Mouse (Mus musculus): ENCODE data around the gene Iqgap1. TPM values are rescaled to one million over a fixed set of nuclear protein-coding genes. Genes with fewer than 3 reads are reported as not detected.

Gene Iqgap1
- polyA plus RNA-seq, 1 experiment from 2014 or later = 13.1 TPM

- 67% methylated on average over 8 of the region's 8 CpGs for WGBS (ENCODE audit: insufficient replicate concordance)
- no peaks in the 10 kb centered on the region for H3K27me3 ChIP-seq
- no peak for DNase-seq
- H3K4me2 ChIP-seq = no peak overlapping the region
- no peaks in the 10 kb centered on the region for H3K9me3 ChIP-seq (replicated peaks)
- ATAC-seq (ENCODE audit: low read depth) = no peak
- H3K27ac ChIP-seq = no peak overlapping the region
- H3K9ac ChIP-seq = no peak overlapping the region
- H3K4me3 ChIP-seq (replicated peaks) = no peak overlapping the region
- peaks cover 13% of the 10 kb centered on the region for H3K36me3 ChIP-seq
- H3K4me1 ChIP-seq (replicated peaks) = peaks cover 14% of the 10 kb centered on the region
These were observed 114.3 kb downstream of the Iqgap1 start for GRCm38 (mm10) chr7:80711496-80711895.

GRCm38 (mm10) chr7:80710333-80710732 lies 115.4 kb downstream of the Iqgap1 start:
- ATAC-seq (ENCODE audit: low read depth) = no peak
- 82% methylated on average over 7 of the region's 7 CpGs for WGBS (ENCODE audit: insufficient replicate concordance)

GRCm38 (mm10) chr7:80704066-80704465 lies 121.7 kb downstream of the Iqgap1 start:
- Histone ChIP-seq H3K4me1 (replicated peaks) (peaks cover 26% of the 10 kb centered on the region), H3K27ac (0 out of 2 replicates have a peak overlapping the region, but pooled peaks have one; percentile 47), H3K36me3 (no peaks in the 10 kb centered on the region), H3K9ac (no peak overlapping the region), H3K4me2 (peak overlapping the region; percentile 3; the same call in 1 of the 2 replicates), H3K9me3 (replicated peaks) (no peaks in the 10 kb centered on the region), H3K4me3 (replicated peaks) (no peak overlapping the region), H3K27me3 (no peaks in the 10 kb centered on the region)
- no peak for DNase-seq
- peak; percentile 42; the same call in 1 of the 2 replicates for ATAC-seq (ENCODE audit: low read depth)
- WGBS (ENCODE audit: insufficient replicate concordance) = 66% methylated on average over 4 of the region's 4 CpGs

More at GRCm38 (mm10) chr7:80710333-80710732, 115.4 kb downstream of the Iqgap1 start:
- no peaks in the 10 kb centered on the region for H3K27me3 ChIP-seq
- H3K36me3 ChIP-seq = peaks cover 5% of the 10 kb centered on the region; the same call in 1 of the 2 replicates
- no peak overlapping the region for H3K27ac ChIP-seq
- no peak overlapping the region for H3K4me3 ChIP-seq (replicated peaks)
- H3K9me3 ChIP-seq (replicated peaks) = no peaks in the 10 kb centered on the region
- no peak for DNase-seq
- H3K4me2 ChIP-seq = no peak overlapping the region
- no peak overlapping the region for H3K9ac ChIP-seq
- H3K4me1 ChIP-seq (replicated peaks) = peaks cover 3% of the 10 kb centered on the region

GRCm38 (mm10) chr7:80702510-80702909 lies 123.3 kb downstream of the Iqgap1 start:
- Histone ChIP-seq H3K4me3 (replicated peaks) (no peak overlapping the region), H3K36me3 (no peaks in the 10 kb centered on the region), H3K9me3 (replicated peaks) (no peaks in the 10 kb centered on the region), H3K4me2 (0 out of 2 replicates have a peak overlapping the region, but pooled peaks have one; percentile 2), H3K27ac (no peak overlapping the region; the same call in 1 of the 2 replicates), H3K4me1 (replicated peaks) (peaks cover 33% of the 10 kb centered on the region), H3K9ac (no peak overlapping the region), H3K27me3 (no peaks in the 10 kb centered on the region)
- ATAC-seq (ENCODE audit: low read depth) (peak; percentile 92), DNase-seq (peak; percentile 50)
- 29% methylated on average over 6 of the region's 6 CpGs for WGBS (ENCODE audit: insufficient replicate concordance)

GRCm38 (mm10) chr7:80699709-80700108 lies 126.1 kb downstream of the Iqgap1 start:
- Histone ChIP-seq H3K4me2 (no peak overlapping the region), H3K4me1 (replicated peaks) (peaks cover 49% of the 10 kb centered on the region), H3K36me3 (no peaks in the 10 kb centered on the region), H3K4me3 (replicated peaks) (no peak overlapping the region), H3K27ac (no peak overlapping the region), H3K27me3 (no peaks in the 10 kb centered on the region), H3K9ac (no peak overlapping the region), H3K9me3 (replicated peaks) (no peaks in the 10 kb centered on the region)
- WGBS (ENCODE audit: insufficient replicate concordance) = 58% methylated on average over 8 of the region's 8 CpGs
- ATAC-seq (ENCODE audit: low read depth) (no peak), DNase-seq (no peak)

GRCm38 (mm10) chr7:80698940-80699339 lies 126.8 kb downstream of the Iqgap1 start:
- Histone ChIP-seq H3K36me3 (no peaks in the 10 kb centered on the region), H3K9me3 (replicated peaks) (0 out of 2 replicates have a peak, but pooled peaks cover 2% of the 10 kb centered on the region), H3K27ac (no peak overlapping the region), H3K4me1 (replicated peaks) (peaks cover 42% of the 10 kb centered on the region), H3K27me3 (no peaks in the 10 kb centered on the region), H3K4me3 (replicated peaks) (no peak overlapping the region), H3K4me2 (no peak overlapping the region), H3K9ac (no peak overlapping the region)
- ATAC-seq (ENCODE audit: low read depth) (no peak), DNase-seq (no peak)
- 38% methylated on average over 3 of the region's 3 CpGs for WGBS (ENCODE audit: insufficient replicate concordance)

- Histone ChIP-seq H3K9ac (no peak overlapping the region), H3K4me1 (replicated peaks) (peaks cover 31% of the 10 kb centered on the region), H3K9me3 (replicated peaks) (0 out of 2 replicates have a peak, but pooled peaks cover 2% of the 10 kb centered on the region), H3K27ac (no peak overlapping the region), H3K4me3 (replicated peaks) (no peak overlapping the region), H3K36me3 (no peaks in the 10 kb centered on the region), H3K4me2 (no peak overlapping the region), H3K27me3 (no peaks in the 10 kb centered on the region)
- DNase-seq = no peak
- WGBS (ENCODE audit: insufficient replicate concordance) = 70% methylated on average over 5 of the region's 5 CpGs
- no peak for ATAC-seq (ENCODE audit: low read depth)
These were observed 127.9 kb downstream of the Iqgap1 start for GRCm38 (mm10) chr7:80697859-80698258.

- Histone ChIP-seq H3K4me3 (replicated peaks) (no peak overlapping the region), H3K27ac (no peak overlapping the region), H3K27me3 (no peaks in the 10 kb centered on the region), H3K4me2 (no peak overlapping the region), H3K9ac (no peak overlapping the region), H3K4me1 (replicated peaks) (peaks cover 23% of the 10 kb centered on the region), H3K9me3 (replicated peaks) (0 out of 2 replicates have a peak, but pooled peaks cover 2% of the 10 kb centered on the region), H3K36me3 (no peaks in the 10 kb centered on the region)
- 9% methylated on average over 4 of the region's 4 CpGs for WGBS (ENCODE audit: insufficient replicate concordance)
- DNase-seq (no peak), ATAC-seq (ENCODE audit: low read depth) (peak; percentile 70)
These were observed 128.9 kb downstream of the Iqgap1 start for GRCm38 (mm10) chr7:80696903-80697302.

GRCm38 (mm10) chr7:80696334-80696733 lies 129.4 kb downstream of the Iqgap1 start:
- Histone ChIP-seq H3K27ac (no peak overlapping the region), H3K9ac (no peak overlapping the region), H3K4me1 (replicated peaks) (peaks cover 23% of the 10 kb centered on the region), H3K4me3 (replicated peaks) (no peak overlapping the region), H3K4me2 (no peak overlapping the region), H3K36me3 (no peaks in the 10 kb centered on the region), H3K9me3 (replicated peaks) (0 out of 2 replicates have a peak, but pooled peaks cover 2% of the 10 kb centered on the region), H3K27me3 (no peaks in the 10 kb centered on the region)
- DNase-seq = no peak
- no peak for ATAC-seq (ENCODE audit: low read depth)
- 18% methylated on average over 1 of the region's 1 CpGs for WGBS (ENCODE audit: insufficient replicate concordance)

GRCm38 (mm10) chr7:80692472-80692871 lies 133.3 kb downstream of the Iqgap1 start:
- Histone ChIP-seq H3K4me2 (no peak overlapping the region), H3K27me3 (no peaks in the 10 kb centered on the region), H3K9me3 (replicated peaks) (0 out of 2 replicates have a peak, but pooled peaks cover 2% of the 10 kb centered on the region), H3K4me3 (replicated peaks) (no peak overlapping the region), H3K4me1 (replicated peaks) (peaks cover 30% of the 10 kb centered on the region), H3K9ac (no peak overlapping the region), H3K36me3 (no peaks in the 10 kb centered on the region), H3K27ac (no peak overlapping the region)
- 77% methylated on average over 9 of the region's 9 CpGs for WGBS (ENCODE audit: insufficient replicate concordance)
- no peak for ATAC-seq (ENCODE audit: low read depth)
- DNase-seq = no peak

GRCm38 (mm10) chr7:80691131-80691530 lies 134.6 kb downstream of the Iqgap1 start:
- H3K4me2 ChIP-seq = no peak overlapping the region
- WGBS (ENCODE audit: insufficient replicate concordance) = 72% methylated on average over 6 of the region's 6 CpGs
- ATAC-seq (ENCODE audit: low read depth) = no peak
- H3K27me3 ChIP-seq = no peaks in the 10 kb centered on the region
- no peak overlapping the region for H3K9ac ChIP-seq
- peaks cover 23% of the 10 kb centered on the region for H3K4me1 ChIP-seq (replicated peaks)
- H3K27ac ChIP-seq = no peak overlapping the region
- 0 out of 2 replicates have a peak, but pooled peaks cover 2% of the 10 kb centered on the region for H3K9me3 ChIP-seq (replicated peaks)
- DNase-seq = no peak
- H3K36me3 ChIP-seq = no peaks in the 10 kb centered on the region
- no peak overlapping the region for H3K4me3 ChIP-seq (replicated peaks)

GRCm38 (mm10) chr7:80689221-80689591 lies 136.6 kb downstream of the Iqgap1 start:
- Histone ChIP-seq H3K27ac (peak overlapping the region; percentile 90), H3K9me3 (replicated peaks) (0 out of 2 replicates have a peak, but pooled peaks cover 2% of the 10 kb centered on the region), H3K4me3 (replicated peaks) (peak overlapping the region; percentile 83), H3K9ac (peak overlapping the region; percentile 89), H3K4me2 (peak overlapping the region; percentile 99), H3K4me1 (replicated peaks) (peaks cover 40% of the 10 kb centered on the region), H3K36me3 (no peaks in the 10 kb centered on the region), H3K27me3 (no peaks in the 10 kb centered on the region)
- ATAC-seq (ENCODE audit: low read depth) (no peak), DNase-seq (no peak)
- 35% methylated on average over 10 of the region's 10 CpGs for WGBS (ENCODE audit: insufficient replicate concordance)
